Mouse (Mus musculus): ENCODE measurements around the gene Pcbp4. TPM values are rescaled to one million over a fixed set of nuclear protein-coding genes. Genes with fewer than 3 reads are reported as not detected.

The Pcbp4 gene
- total RNA-seq (2017): 2.3 and 3.3 TPM in 2 replicates

DNA sequence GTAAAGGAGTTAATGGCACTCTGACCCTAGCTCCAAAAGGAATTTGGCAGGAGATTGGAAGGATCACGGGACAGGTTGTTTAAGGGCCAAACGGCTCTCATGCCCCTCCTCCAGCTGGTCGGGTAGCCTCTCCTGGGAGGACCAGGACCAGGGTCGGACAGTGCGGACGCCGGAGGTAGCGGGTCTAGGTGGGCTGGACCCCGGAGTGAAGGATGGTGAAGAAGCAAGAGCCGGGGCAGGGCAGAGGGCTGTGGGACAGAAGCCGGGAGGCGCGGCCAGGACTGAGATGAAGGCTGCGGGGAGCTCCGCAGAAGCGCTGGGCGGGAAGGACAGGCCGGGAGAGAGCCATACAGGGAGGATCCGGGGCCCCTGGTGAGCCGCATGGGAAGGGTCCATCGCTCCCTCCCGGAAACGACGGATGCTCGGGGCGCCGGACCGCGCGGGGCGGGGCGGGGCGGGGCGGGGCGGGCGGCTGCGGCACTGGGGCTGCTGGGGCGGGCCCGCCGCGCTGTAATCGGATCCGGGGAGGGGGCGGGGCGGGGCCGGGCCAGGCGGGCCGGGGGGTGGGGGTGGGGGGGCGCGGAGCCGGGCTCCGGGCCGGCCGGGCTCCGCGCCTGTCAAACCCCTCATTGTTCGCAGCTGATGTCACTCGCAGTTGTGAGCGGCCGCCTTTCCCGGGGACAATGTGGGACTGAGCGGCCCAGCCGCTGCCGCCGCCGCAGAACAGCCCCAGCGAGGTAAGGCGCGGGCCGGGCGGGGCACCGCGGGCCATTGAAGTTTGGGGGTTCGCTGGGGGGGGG, at the start of gene Pcbp4:
Gene Pcbp4 (plus strand): TSS at position 21 of the 800 bp plus-strand sequence.
- peak; percentile 48 for ATAC-seq (replicated peaks; ENCODE audit: low read depth, poor library complexity, severe bottlenecking)

DNA sequence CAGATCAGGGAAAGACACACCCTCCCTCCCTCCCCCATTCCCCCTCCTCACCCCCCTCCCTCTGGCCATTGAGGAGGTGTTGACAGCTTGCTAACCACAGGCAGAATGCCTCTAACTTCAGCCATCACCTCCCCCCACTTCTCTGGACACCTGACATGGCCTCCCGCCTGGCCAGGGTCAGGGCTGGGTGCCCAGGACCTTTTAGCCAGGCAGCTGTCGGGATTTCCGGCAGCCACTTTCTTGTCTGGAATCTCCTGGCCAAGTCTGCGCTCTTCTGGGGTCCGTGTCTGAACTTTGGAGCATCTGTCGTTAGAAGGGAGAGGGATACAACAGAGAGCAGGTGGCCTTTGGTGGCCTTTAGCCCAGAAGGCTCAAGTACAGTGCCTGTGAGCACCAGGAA, 47.8 kb upstream of the Pcbp4 start:
- no peak for ATAC-seq (replicated peaks; ENCODE audit: low read depth, poor library complexity, severe bottlenecking)

DNA sequence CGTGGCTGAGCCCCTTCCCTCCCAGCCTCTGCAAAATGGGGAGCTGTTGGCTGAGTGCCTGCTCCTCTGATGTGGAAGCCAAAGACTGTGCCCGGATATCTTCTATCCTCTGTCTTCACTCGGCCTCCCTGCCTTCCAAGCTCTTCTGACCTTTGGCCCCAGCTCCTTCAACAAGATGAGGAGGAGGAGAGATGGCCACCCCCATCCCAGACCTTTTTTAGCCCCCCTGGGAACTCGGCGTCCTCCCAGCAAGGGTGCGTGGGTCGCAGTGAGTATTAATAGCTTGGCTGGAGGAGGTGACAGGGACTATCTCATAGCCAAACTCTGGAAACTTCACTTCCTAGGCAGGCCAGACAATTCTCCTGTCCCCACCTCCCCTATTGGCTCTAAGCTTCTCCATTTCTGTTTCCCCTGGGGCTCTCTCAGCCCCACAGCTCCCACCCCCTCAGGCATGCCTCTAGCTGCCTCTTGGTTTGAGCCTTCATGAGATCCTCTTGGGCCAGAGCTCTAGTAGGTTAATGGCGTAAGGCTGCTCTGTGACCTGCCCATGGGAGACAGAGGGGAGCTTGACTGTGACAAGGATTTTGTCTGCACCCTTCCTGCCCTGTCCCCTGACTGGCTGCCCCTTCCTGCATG, 46.5 kb upstream of the Pcbp4 start:
- no peak for ATAC-seq (replicated peaks; ENCODE audit: low read depth, poor library complexity, severe bottlenecking)

DNA sequence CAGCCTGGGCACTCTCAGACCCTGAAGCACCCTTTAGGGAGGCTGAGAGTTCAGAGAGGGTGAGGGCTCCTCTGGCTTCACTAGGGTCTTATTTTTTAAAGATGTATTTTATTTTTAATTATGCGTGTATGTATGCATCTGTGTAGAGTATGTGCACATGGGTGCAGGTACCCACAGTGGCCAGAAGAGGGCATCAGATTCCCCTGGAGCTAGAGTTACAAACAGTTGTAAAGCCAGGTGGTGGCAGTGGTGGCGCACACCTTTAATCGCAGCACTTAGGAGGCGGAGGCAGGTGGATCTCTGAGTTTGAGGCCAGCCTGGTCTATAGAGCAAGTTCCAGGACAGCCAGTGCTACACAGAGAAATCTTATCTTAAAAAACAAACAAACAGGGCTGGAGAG, 44.0 kb upstream of the Pcbp4 start:
- no peak for ATAC-seq (replicated peaks; ENCODE audit: low read depth, poor library complexity, severe bottlenecking)

DNA sequence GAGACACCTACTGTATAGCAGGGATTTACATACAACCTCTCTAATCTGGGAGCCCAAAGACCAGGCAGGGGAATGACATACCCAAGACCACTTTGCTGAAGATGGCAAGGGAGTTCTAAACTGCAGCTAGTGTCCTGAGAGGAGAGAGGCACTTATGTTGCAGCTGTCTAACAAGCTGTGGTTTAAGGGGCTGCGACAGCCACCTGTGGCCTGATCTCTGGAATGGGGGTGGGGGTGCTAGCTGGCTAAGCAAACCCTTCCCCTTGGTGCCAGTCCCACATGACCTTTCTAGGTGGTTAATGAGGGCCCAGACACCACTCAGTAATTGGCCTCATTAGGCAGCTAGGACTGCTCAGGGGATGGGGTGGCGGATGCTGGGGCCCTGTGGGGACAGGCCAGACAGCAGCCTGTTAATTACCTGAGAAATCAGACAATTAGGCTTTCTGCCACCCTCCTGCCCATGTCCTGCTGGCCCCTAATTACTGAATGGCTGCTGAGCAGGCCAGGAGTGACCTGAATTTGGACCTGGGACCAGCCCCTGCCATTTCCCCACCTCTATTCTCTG, 42.9 kb upstream of the Pcbp4 start:
- ATAC-seq (replicated peaks; ENCODE audit: low read depth, poor library complexity, severe bottlenecking): no peak

DNA sequence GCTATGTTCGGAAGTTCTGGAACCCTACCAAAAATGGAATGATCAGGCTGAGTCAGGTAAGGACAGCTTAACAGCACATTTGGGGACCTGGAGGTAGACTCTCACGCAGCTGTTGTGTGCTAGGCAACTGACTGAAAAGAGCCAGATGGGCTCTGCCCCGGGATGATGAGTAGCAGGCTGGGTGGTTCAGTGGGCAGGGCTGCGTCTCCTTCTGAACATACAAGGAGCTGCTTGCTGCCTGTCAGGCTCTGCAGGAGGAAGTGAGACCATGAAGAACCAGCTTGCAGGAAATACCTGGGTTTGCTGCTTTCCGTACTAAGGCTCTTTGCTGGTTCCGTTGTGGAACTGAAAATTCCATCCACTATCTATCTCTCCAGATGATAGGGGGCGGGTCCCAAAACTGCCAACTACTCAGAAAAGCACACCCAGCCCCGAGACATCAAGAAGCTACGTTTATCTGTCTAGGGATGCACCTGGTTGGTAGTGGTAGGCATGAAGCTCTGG, 41.9 kb upstream of the Pcbp4 start:
- peak; percentile 84 for ATAC-seq (replicated peaks; ENCODE audit: low read depth, poor library complexity, severe bottlenecking)

DNA sequence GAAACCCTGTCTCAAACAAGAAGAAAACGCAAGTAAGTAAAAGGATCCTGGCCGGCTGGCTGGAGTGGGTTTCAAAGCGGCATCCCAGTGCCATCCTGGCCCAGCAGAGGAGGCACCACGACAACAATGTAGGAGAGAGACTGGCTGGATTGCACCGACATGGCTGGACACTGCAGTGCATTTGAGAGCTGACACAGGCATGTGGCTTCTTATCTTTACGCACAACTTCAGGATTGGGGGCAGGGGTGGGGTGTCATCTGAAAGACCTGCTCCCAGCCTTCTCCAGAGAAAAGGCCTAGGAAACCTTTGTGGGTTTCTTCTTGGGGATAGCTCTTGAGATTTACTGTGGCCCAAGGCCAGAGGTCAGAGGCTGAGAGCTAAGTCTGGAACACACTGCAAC, 41.4 kb upstream of the Pcbp4 start:
- ATAC-seq (replicated peaks; ENCODE audit: low read depth, poor library complexity, severe bottlenecking): peak; percentile 12; the same call in 1 of the 2 replicates

DNA sequence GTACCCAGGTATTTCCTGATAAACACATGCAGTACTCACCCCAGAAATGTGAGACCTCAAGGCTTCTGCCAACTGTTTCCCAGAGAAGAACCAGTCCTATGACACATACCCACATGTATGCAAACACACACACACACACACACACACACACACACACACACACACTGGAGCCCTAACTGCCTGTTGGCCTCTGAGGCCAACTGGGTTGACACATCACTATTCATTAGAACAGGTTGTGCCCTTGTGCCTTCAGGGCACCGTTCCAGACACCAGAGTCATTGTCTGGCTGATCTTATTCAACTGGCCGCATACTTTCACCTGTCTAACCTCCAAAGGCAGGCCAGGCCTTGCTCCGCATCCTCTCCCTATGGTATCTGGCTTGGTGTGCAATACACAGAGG, 40.9 kb upstream of the Pcbp4 start:
- no peak for ATAC-seq (replicated peaks; ENCODE audit: low read depth, poor library complexity, severe bottlenecking)

DNA sequence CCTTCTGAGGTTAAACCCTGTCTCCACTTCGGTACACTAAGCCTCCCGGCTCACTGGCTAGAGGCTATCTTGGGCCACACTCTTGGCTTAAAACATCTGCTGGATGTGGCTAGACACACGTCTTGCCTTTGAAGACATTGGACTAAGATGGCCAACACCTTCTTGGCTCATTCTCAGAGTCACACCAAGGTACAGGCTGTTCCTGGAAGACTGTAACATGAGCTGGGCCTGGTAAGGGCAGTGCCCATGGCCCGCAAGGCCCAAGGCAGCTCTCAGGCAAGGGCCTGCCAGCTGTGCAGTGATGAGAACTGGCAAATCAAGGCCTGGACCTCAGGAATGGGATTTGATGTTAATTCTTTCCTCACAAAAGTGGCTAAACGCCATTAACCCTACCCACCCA, 39.5 kb upstream of the Pcbp4 start:
- ATAC-seq (replicated peaks; ENCODE audit: low read depth, poor library complexity, severe bottlenecking): no peak

DNA sequence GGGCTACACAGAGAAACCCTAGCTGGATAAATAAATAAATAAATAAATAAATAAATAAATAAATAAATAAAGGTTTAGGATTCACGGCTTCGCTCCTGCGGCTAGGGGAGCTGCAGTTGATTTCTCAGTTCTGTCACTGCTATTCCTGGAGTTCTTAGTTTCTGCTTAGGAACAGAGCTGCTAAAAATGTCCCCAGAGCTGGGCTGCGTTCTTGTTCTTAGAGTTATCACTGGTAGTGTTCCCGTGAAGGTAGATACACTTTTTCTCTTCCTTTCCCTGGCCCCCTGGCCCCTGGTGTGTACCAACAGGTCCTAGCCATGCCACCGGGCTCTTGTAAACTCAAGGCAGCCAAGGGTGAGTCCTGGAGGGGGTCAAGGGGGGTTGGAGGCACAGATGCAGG, 36.3 kb upstream of the Pcbp4 start:
- ATAC-seq (replicated peaks; ENCODE audit: low read depth, poor library complexity, severe bottlenecking): no peak

DNA sequence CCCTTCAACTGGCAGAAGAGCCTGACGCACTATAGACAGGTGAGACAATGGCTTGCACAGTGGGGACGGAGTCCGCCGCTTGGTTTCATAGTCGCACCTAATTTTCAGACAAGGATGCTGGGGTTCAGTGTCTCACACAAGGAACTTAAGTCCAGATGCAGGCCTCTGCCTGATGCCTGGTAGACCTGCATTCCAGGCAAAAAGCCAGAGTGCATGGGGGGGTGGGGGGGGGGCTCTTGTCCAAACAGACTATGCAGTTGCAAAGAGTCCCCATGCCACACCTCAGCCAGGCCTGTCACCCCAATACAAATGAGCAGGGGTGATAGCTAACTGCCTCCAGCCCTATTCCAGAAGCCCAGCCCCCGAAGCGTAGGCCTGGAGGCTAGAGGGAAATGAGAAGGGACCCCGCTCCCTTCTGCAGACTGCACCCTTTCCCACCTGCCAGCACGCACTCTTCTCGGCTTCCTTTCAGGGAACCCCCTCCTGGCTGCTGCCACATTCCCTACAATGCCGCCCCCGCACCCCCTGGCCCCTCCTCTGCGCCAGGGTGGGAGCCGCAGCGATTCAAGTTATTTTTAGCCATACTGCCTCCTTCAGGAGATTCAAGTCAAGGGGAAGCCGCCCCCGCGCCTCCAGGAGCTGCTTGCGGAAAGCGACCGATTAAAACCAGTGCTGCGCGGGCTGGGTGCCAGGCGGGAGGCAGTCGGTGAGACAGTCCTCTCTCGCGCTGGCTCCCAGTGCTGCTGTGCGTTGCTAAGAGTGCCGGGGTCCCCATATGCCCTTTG, 35.1 kb upstream of the Pcbp4 start:
- peak; percentile 34 for ATAC-seq (replicated peaks; ENCODE audit: low read depth, poor library complexity, severe bottlenecking)

DNA sequence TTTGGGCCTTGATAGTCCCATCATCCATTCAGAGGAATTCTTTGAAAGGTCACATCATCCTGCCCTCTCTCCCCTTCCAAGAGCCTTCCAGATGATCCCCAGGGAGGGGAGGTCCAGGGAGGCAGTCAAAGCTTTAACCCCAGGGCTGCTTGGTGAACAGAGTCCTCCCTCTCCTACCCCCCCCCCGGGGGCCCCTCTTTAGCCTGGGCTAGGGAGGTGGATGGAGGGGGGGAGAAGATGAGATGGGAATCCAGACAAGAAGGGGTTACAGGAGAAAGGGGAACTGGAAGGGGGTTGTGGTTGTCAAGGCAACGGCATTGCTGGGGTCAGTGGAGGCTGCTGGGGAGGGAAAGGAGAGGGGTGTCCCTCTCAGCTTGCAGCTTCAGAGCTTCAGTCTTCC, 32.5 kb upstream of the Pcbp4 start:
- ATAC-seq (replicated peaks; ENCODE audit: low read depth, poor library complexity, severe bottlenecking): peak; percentile 43; the same call in 1 of the 2 replicates

DNA sequence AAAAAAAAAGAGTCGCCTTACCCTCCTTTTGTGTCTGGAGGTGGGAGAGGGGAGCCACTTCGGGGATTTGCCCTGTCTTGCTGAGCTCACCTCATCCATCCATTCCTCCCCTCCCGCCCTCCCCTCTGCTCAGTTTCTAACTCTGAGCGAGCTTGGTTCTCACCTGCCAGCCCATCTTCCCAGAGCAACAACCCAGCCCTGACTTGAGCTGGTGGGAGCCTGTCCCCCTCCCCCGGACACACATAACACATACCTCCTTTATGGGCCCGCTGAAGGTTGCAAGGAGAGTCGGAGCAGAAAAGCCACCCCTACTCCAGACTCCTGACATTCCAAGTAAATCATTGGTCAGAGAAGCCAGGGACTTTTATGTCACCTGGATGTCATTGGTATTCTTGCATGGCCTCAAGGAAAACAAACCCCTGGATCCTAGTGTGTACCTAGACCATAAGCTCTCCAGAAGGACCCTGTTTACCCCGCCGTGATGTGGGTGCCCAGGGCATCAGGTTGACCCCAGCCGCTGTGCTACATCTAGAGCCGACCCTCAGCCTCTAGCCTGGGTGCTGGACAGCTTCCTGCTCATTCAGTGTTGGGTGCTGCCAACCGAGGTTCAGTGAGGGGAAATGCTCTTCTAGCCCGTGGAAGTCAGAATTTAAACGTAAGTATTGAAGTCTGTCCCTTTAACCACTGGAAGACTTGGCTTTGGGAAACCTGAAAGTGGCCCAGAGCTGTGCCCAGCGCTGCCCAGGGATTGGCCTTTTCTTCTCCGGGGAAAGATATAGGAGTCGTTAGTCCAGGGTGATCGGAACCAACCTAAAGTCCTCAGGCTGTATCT, 31.8 kb upstream of the Pcbp4 start:
- no peak for ATAC-seq (replicated peaks; ENCODE audit: low read depth, poor library complexity, severe bottlenecking)

DNA sequence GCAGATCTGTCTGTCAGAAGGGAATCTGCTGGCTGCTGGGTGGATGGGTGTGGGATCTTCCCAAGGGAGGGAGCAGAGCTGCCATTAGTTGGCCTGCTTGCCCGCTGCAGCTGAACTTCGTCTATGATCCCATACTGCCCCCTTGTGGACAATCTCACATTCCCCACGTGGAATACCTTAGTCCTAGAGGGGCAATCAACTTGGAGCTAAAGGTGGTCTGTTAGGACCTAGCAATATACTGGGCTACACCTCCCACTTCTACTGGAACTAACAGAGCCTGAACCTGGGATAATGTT, 31.3 kb upstream of the Pcbp4 start:
- peak; percentile 87 for ATAC-seq (replicated peaks; ENCODE audit: low read depth, poor library complexity, severe bottlenecking)

DNA sequence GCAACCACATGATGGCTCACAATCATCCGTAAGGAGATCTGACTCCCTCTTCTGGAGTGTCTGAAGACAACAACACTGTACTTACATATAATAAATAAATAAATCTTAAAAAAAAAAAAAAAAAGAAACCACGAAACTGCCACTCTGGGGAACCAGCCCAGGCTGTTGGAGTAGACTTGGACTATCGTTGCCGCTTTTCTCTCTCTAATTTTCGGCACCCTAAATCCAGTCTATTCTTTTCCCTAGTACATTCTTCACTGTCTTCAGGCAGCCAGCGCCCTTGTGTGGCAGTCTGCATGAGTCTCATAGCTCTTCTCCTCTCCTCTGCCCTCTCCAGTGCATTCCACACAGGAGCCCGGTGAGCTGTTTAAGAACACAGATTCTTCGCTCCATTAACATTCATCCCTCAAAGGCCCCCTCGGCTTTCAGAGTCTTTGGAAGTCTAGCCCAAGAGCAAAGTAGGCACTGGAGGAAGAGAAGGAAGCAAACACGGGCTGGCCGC, 24.3 kb upstream of the Pcbp4 start:
- peak; percentile 7 for ATAC-seq (replicated peaks; ENCODE audit: low read depth, poor library complexity, severe bottlenecking)

DNA sequence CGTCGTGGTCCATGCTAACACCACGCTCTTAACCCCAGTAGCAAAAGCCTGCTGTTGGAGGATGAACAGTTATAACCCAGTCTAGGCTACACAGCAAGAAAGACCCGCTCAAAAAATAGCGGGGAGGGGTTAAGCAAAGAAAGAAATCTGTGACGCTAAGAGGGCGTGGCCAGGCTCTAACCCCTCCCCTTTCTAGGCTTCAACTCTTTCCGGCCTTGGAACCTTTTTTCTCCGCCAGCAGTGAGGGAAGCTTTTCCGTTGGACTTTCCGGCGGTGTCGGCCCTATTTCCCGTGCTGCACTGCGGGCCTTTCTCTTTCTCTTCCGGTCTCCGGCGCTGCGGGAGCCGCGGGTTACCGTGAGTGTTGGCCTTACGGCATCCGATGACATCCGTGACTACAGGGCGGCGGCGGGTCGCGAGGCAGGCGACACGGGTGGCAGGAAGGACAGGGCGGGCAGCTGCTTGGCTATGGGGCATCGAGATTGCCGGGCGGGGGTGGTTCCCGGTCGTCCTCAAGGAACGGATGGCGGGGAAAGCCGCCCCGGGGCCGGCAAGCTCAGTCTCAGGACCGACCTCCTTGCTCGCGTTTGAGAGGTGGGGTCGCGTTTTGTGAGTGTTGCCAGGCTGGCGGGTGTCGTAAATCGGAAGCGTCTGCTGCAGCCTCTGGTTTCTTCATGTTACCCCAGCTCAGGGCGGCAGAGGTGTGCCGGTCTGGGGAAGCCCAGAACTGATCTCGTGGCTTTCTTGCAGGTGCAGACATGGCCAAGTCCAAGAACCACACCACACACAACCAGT, 23.7 kb upstream of the Pcbp4 start, which contains the start of gene Rpl29:
Gene Rpl29 (plus strand): TSS at position 234 of the 794 bp plus-strand sequence.
- ATAC-seq (replicated peaks; ENCODE audit: low read depth, poor library complexity, severe bottlenecking): peak; percentile 94

DNA sequence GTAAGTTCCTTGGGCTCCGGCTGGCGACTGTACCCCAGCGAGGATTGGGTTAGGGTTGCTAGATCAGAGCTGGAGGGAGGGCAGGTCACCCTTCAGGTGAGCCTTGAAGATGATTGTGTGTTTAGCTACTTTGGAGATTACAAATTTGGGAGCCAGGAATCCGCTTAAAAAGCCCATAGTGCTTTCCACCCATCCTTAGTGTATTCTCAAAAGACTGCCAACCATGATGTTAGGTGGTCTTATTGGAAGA, 23.2 kb upstream of the Pcbp4 start:
- ATAC-seq (replicated peaks; ENCODE audit: low read depth, poor library complexity, severe bottlenecking): no peak

DNA sequence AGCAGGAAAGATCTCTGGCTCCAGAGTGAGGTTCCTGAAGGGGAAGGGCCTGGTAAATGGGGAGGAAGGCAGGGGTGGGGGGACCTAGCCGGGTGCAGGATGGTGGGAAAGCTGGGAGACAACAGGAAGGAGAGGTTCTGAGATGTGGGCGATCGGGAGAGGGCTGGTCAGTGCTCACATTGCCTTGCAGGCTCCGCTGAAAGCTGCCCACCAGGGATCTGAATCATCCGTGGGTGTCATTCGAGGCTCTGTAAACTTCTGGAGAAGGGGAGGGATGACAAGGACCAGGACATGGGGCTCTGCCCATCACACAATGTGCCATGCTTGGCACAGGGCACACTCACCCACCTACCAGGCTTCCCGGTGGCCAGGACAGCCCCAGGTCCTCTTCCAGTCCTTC, 19.7 kb upstream of the Pcbp4 start:
- no peak for ATAC-seq (replicated peaks; ENCODE audit: low read depth, poor library complexity, severe bottlenecking)

DNA sequence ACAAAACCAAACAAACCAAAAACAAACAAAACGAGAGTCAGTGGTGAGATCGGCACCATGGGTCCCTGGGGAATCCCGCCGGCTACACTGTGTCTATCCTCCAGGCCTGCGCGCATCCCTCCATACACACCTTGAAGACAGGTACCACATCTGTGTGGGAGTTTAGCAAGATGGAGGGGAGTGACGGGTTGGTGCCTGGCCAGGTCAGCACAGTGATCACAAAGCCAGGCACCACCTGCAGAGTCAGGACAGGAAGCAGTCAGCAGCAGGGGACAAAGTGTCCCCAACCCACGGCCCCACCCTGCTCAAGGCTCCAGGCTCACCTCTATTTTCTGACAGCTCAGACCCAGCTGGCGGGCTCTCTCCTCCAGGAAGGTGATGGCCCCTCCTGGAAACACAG, 16.5 kb upstream of the Pcbp4 start:
- ATAC-seq (replicated peaks; ENCODE audit: low read depth, poor library complexity, severe bottlenecking): no peak

Measured in common myeloid progenitor, adult 5-6 weeks (primary cell).